Mouse (Mus musculus) spleen, adult 2 months (tissue): ENCODE measurements around the gene Col13a1.

Source experiments
- CTCF ChIP-seq: fragments of 200-500 bp; IDR thresholded peaks from 2 replicates; pipeline ENCODE4 v1.5.1; 2011; ENCODE audit warnings: mild to moderate bottlenecking, inconsistent platforms; ENCODE audit not compliant: insufficient read depth, insufficient read length, insufficient replicate concordance; ENCODE audit errors: extremely low read depth
- POLR2A ChIP-seq: fragments of 200-500 bp; IDR thresholded peaks from 2 replicates; pipeline ENCODE4 v1.6.1; 2011; ENCODE audit warnings: low read depth, low read length, inconsistent platforms

- TF ChIP-seq CTCF (no peak), POLR2A (no peak)
Measured at GRCm38 (mm10) chr10:61823731-61824115, 155.2 kb downstream of the Col13a1 start.
